Mouse (Mus musculus): ENCODE results near the gene Nek9. TPM values are rescaled to one million over a fixed set of nuclear protein-coding genes. Genes with fewer than 3 reads are reported as not detected.

The Nek9 gene
- polyA plus RNA-seq, 1 experiment from 2014 or later = 26.4 TPM

GRCm38 (mm10) chr12:85273508-85273907, 65.7 kb downstream of the Nek9 start:
- Histone ChIP-seq H3K9me3 (peaks cover 3% of the 10 kb centered on the region; the same call in 1 of the 2 replicates), H3K4me3 (no peak overlapping the region), H3K9ac (0 out of 2 replicates have a peak overlapping the region, but pooled peaks have one; percentile 4), H3K27ac (peak overlapping the region; percentile 60), H3K4me2 (no peak overlapping the region; the same call in 1 of the 2 replicates), H3K36me3 (0 out of 2 replicates have a peak, but pooled peaks cover 4% of the 10 kb centered on the region), H3K27me3 (no peaks in the 10 kb centered on the region), H3K4me1 (peaks cover 29% of the 10 kb centered on the region)
- WGBS = 30% methylated on average over 10 of the region's 10 CpGs
- no peak for ATAC-seq (ENCODE audit: insufficient number of reproducible peaks, insufficient read depth, low FRiP score, low TSS enrichment, low read depth)

GRCm38 (mm10) chr12:85271843-85272206, 67.3 kb downstream of the Nek9 start:
- Histone ChIP-seq H3K9me3 (peaks cover 3% of the 10 kb centered on the region; the same call in 1 of the 2 replicates), H3K9ac (no peak overlapping the region), H3K36me3 (0 out of 2 replicates have a peak, but pooled peaks cover 4% of the 10 kb centered on the region), H3K4me3 (no peak overlapping the region), H3K27ac (0 out of 2 replicates have a peak overlapping the region, but pooled peaks have one; percentile 33), H3K4me1 (peaks cover 29% of the 10 kb centered on the region), H3K4me2 (no peak overlapping the region), H3K27me3 (no peaks in the 10 kb centered on the region)
- WGBS = 65% methylated on average over 4 of the region's 4 CpGs
- ATAC-seq (ENCODE audit: insufficient number of reproducible peaks, insufficient read depth, low FRiP score, low TSS enrichment, low read depth) = no peak

- H3K27me3 ChIP-seq = no peaks in the 10 kb centered on the region
- H3K4me2 ChIP-seq = peak overlapping the region; percentile 63; the same call in 1 of the 2 replicates
- ATAC-seq (ENCODE audit: insufficient number of reproducible peaks, insufficient read depth, low FRiP score, low TSS enrichment, low read depth) = no peak
- 0 out of 2 replicates have a peak, but pooled peaks cover 4% of the 10 kb centered on the region for H3K36me3 ChIP-seq
- H3K9ac ChIP-seq = no peak overlapping the region
- WGBS = 80% methylated on average over 7 of the region's 7 CpGs
- peaks cover 29% of the 10 kb centered on the region for H3K4me1 ChIP-seq
- H3K4me3 ChIP-seq = no peak overlapping the region
- peak overlapping the region; percentile 90; the same call in 1 of the 2 replicates for H3K27ac ChIP-seq
- H3K9me3 ChIP-seq = peaks cover 3% of the 10 kb centered on the region; the same call in 1 of the 2 replicates
These were observed 67.9 kb downstream of the Nek9 start for GRCm38 (mm10) chr12:85271132-85271842.

GRCm38 (mm10) chr12:85270319-85270718, 68.8 kb downstream of the Nek9 start, which contains the start of gene Mlh3:
Gene Mlh3 (minus strand): TSS chr12:85270599.
- Histone ChIP-seq H3K9ac (peak within 1 kb of the TSS; percentile 74), H3K9me3 (peaks cover 3% of the 10 kb centered on the region; the same call in 1 of the 2 replicates), H3K27ac (peak within 1 kb of the TSS; percentile 90), H3K4me1 (peaks cover 37% of the 10 kb centered on the region), H3K4me2 (peak within 1 kb of the TSS; percentile 63), H3K36me3 (0 out of 2 replicates have a peak, but pooled peaks cover 4% of the 10 kb centered on the region), H3K27me3 (no peaks in the 10 kb centered on the region), H3K4me3 (peak within 1 kb of the TSS; percentile 54)
- ATAC-seq (ENCODE audit: insufficient number of reproducible peaks, insufficient read depth, low FRiP score, low TSS enrichment, low read depth) = peak; percentile 79; the same call in 1 of the 2 replicates
- 0% methylated on average over 35 of the region's 35 CpGs for WGBS

GRCm38 (mm10) chr12:85269821-85270220, 69.3 kb downstream of the Nek9 start:
- Histone ChIP-seq H3K27ac (peak overlapping the region; percentile 90), H3K4me2 (peak overlapping the region; percentile 63), H3K9me3 (peaks cover 3% of the 10 kb centered on the region; the same call in 1 of the 2 replicates), H3K27me3 (no peaks in the 10 kb centered on the region), H3K4me3 (peak overlapping the region; percentile 54), H3K9ac (peak overlapping the region; percentile 74), H3K36me3 (0 out of 2 replicates have a peak, but pooled peaks cover under 1% of the 10 kb centered on the region), H3K4me1 (peaks cover 41% of the 10 kb centered on the region)
- WGBS = 39% methylated on average over 3 of the region's 3 CpGs
- ATAC-seq (ENCODE audit: insufficient number of reproducible peaks, insufficient read depth, low FRiP score, low TSS enrichment, low read depth) = no peak

- H3K9me3 ChIP-seq = no peaks in the 10 kb centered on the region
- 93% methylated on average over 3 of the region's 3 CpGs for WGBS
- no peak overlapping the region for H3K4me2 ChIP-seq
- H3K27ac ChIP-seq = no peak overlapping the region
- no peak overlapping the region for H3K4me3 ChIP-seq
- peaks cover 41% of the 10 kb centered on the region for H3K4me1 ChIP-seq
- no peaks in the 10 kb centered on the region for H3K27me3 ChIP-seq
- no peak for ATAC-seq (ENCODE audit: insufficient number of reproducible peaks, insufficient read depth, low FRiP score, low TSS enrichment, low read depth)
- H3K9ac ChIP-seq = no peak overlapping the region
- no peaks in the 10 kb centered on the region for H3K36me3 ChIP-seq
These were observed 72.9 kb downstream of the Nek9 start for GRCm38 (mm10) chr12:85266248-85266647.

- H3K27ac ChIP-seq = peak overlapping the region; percentile 76
- H3K9ac ChIP-seq = no peak overlapping the region
- H3K27me3 ChIP-seq = no peaks in the 10 kb centered on the region
- no peak; the same call in 1 of the 2 replicates for ATAC-seq (ENCODE audit: insufficient number of reproducible peaks, insufficient read depth, low FRiP score, low TSS enrichment, low read depth)
- H3K4me3 ChIP-seq = no peak overlapping the region
- H3K9me3 ChIP-seq = no peaks in the 10 kb centered on the region
- peaks cover 41% of the 10 kb centered on the region for H3K4me1 ChIP-seq
- peaks cover 3% of the 10 kb centered on the region; the same call in 1 of the 2 replicates for H3K36me3 ChIP-seq
- 16% methylated on average over 7 of the region's 7 CpGs for WGBS
- no peak overlapping the region; the same call in 1 of the 2 replicates for H3K4me2 ChIP-seq
These were observed 74.2 kb downstream of the Nek9 start for GRCm38 (mm10) chr12:85264940-85265339.

GRCm38 (mm10) chr12:85264531-85264930, 74.6 kb downstream of the Nek9 start:
- 54% methylated on average over 8 of the region's 8 CpGs for WGBS
- Histone ChIP-seq H3K9ac (no peak overlapping the region), H3K9me3 (no peaks in the 10 kb centered on the region), H3K27me3 (no peaks in the 10 kb centered on the region), H3K27ac (peak overlapping the region; percentile 76), H3K4me2 (peak overlapping the region; percentile 26; the same call in 1 of the 2 replicates), H3K4me1 (peaks cover 41% of the 10 kb centered on the region), H3K4me3 (no peak overlapping the region), H3K36me3 (peaks cover 3% of the 10 kb centered on the region; the same call in 1 of the 2 replicates)
- no peak for ATAC-seq (ENCODE audit: insufficient number of reproducible peaks, insufficient read depth, low FRiP score, low TSS enrichment, low read depth)

GRCm38 (mm10) chr12:85263190-85263589, 76.0 kb downstream of the Nek9 start:
- H3K27ac ChIP-seq = peak overlapping the region; percentile 79
- H3K4me2 ChIP-seq = no peak overlapping the region
- WGBS = 65% methylated on average over 5 of the region's 5 CpGs
- peaks cover 34% of the 10 kb centered on the region for H3K4me1 ChIP-seq
- no peak overlapping the region for H3K4me3 ChIP-seq
- no peaks in the 10 kb centered on the region for H3K9me3 ChIP-seq
- H3K27me3 ChIP-seq = no peaks in the 10 kb centered on the region
- H3K9ac ChIP-seq = no peak overlapping the region
- ATAC-seq (ENCODE audit: insufficient number of reproducible peaks, insufficient read depth, low FRiP score, low TSS enrichment, low read depth) = no peak
- peaks cover 3% of the 10 kb centered on the region; the same call in 1 of the 2 replicates for H3K36me3 ChIP-seq

- 23% methylated on average over 10 of the region's 10 CpGs for WGBS
- Histone ChIP-seq H3K9ac (no peak overlapping the region), H3K4me1 (peaks cover 34% of the 10 kb centered on the region), H3K9me3 (no peaks in the 10 kb centered on the region), H3K36me3 (peaks cover 3% of the 10 kb centered on the region; the same call in 1 of the 2 replicates), H3K27me3 (no peaks in the 10 kb centered on the region), H3K27ac (peak overlapping the region; percentile 79), H3K4me2 (peak overlapping the region; percentile 3; the same call in 1 of the 2 replicates), H3K4me3 (no peak overlapping the region)
- ATAC-seq (ENCODE audit: insufficient number of reproducible peaks, insufficient read depth, low FRiP score, low TSS enrichment, low read depth) = no peak
These were observed 76.7 kb downstream of the Nek9 start for GRCm38 (mm10) chr12:85262489-85262888.

- peaks cover 3% of the 10 kb centered on the region; the same call in 1 of the 2 replicates for H3K36me3 ChIP-seq
- H3K27me3 ChIP-seq = no peaks in the 10 kb centered on the region
- 83% methylated on average over 7 of the region's 7 CpGs for WGBS
- ATAC-seq (ENCODE audit: insufficient number of reproducible peaks, insufficient read depth, low FRiP score, low TSS enrichment, low read depth) = no peak
- H3K4me1 ChIP-seq = peaks cover 6% of the 10 kb centered on the region
- H3K27ac ChIP-seq = no peak overlapping the region
- no peaks in the 10 kb centered on the region for H3K9me3 ChIP-seq
- H3K4me2 ChIP-seq = no peak overlapping the region
- no peak overlapping the region for H3K9ac ChIP-seq
- H3K4me3 ChIP-seq = no peak overlapping the region
These were observed 82.0 kb downstream of the Nek9 start for GRCm38 (mm10) chr12:85257008-85257639.
